Mouse (Mus musculus): ENCODE results near the gene Podxl2.

The Podxl2 gene

GRCm38 (mm10) chr6:88828206-88829009 is 46.4 kb downstream of the Podxl2 start:
- no peak for DNase-seq (ENCODE audit: inconsistent age in 2 of 2, low spot score in 1 of 2)

DNA sequence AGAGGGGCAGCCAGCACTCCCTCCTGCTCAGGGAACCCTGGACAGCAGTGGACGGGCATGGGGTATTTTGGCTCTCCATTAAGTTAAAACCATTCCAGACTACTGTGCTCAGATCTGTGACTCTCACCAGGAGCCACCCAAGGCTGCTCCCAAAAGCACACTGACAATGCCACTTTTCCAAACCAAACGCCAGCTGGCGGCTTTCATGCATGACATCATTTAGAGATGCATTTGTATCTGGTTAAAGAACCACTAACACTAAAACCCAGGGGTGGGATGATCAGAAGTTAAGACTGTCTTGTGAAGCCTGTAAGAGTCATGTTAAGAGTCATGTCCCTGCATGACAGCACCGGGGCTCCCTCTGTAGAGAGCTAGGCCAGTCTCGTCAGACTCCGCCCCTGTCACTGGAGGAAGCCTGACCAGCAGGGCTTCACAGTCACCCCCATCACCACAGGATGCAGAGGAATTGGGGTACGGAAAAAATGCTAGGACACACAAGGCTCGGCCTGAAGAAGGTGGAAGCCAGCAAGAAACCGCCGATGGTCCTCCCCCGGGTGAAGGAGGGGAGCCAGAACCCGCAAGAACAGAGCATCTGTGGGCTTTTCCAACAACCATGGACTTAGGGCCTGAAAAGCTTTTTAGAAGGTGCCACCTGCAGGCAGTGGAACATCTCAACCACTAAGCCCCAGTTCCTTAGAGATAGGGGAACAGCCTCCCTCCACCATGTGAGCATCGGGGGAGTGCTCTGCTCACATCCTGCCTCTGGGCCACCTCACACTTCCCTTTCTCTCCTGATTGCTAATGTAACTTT is 47.2 kb downstream of the Podxl2 start:
- no peak for DNase-seq (ENCODE audit: inconsistent age in 2 of 2, low spot score in 1 of 2)

GRCm38 (mm10) chr6:88826965-88827364 is 47.9 kb downstream of the Podxl2 start:
- no peak for DNase-seq (ENCODE audit: inconsistent age in 2 of 2, low spot score in 1 of 2)

GRCm38 (mm10) chr6:88826545-88826944 is 48.3 kb downstream of the Podxl2 start:
- peak; percentile 83 to 89 for DNase-seq (ENCODE audit: inconsistent age in 2 of 2, low spot score in 1 of 2)

DNA sequence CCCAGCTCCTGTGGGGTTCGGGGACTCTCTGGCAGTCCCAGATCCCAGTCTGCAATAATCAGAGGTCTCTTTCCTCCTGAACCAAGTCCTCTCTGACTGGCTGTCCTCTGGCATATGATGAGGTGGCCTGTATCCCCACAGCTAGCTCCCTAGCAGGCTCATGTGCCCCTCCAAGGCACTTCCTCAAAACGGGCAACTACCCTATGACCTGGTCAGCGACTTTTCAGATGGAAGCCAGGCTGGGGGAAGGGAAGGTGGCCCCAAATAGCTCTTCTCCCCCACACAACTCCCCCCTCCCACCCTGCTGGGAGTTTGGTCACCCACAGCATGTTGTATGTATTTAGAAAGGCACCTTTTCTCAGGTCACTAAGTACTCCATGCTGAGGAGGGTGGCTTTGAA is 48.8 kb downstream of the Podxl2 start:
- DNase-seq (ENCODE audit: inconsistent age in 2 of 2, low spot score in 1 of 2): no peak

- no peak for DNase-seq (ENCODE audit: inconsistent age in 2 of 2, low spot score in 1 of 2)
Observed at GRCm38 (mm10) chr6:88824183-88824582, 50.7 kb downstream of the Podxl2 start.

DNA sequence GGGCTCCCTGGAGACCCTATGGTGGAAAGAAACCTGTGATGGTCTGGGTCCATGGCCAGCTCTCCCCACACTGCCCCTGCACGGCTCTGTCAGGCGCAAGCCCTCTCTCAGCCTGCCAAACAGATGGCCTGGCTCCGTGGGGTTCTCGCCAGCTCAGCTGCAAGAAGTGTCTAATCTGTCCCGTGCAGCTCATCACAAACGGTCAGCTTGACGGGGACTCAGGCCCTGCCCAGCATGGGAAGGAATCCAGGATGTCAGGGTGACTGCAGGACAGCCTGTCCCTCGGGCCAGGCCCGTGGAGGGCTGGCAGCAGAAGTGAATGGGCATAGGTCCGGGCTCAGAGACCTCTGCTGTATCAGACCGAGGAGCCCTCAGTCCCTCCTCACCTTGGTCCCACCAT is 52.9 kb downstream of the Podxl2 start:
- DNase-seq (ENCODE audit: inconsistent age in 2 of 2, low spot score in 1 of 2): peak; percentile 76 to 88

GRCm38 (mm10) chr6:88821294-88821693 is 53.5 kb downstream of the Podxl2 start:
- peak in 1 of 2 experiments; percentile 51 for DNase-seq (ENCODE audit: inconsistent age in 2 of 2, low spot score in 1 of 2)

DNA sequence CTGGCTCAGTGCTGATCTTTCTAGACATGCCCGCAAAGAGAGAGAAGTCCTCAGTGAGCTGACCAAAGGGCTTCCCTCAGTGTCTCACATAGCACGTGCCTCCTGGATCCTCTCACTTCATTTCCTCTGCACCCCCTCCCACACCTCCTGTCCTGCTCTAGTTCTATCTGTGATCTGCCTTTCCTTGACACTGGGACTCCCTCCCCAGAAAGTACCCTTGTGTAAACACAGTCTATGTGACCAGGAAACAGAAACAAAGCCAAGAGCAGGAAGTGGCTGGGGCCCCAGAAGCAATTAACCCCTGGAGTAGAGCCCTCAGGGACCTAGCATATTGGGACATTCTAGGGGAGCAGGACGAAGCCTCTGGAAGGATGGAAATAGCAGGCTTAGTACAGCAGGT is 54.0 kb downstream of the Podxl2 start:
- peak in 1 of 2 experiments; percentile 48 for DNase-seq (ENCODE audit: inconsistent age in 2 of 2, low spot score in 1 of 2)

DNA sequence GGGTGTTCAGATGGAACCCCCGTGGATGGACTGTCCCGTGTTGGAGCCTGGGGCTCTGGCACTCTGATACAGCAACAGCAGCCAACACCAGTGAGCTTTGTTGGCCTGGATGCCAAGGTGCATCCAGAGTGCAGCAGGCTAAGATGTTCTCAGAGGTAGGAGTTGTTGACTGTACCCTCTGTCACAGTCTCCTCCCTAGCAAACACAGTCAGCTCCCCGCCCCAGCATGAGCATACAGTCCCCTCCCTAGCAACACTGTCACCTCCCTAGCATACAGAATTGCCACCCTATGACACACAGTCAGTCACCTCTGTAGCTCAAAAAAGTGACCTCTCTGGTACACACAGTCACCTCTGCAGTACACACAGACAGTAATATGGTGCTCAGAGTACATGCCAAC is 57.9 kb downstream of the Podxl2 start:
- DNase-seq (ENCODE audit: inconsistent age in 2 of 2, low spot score in 1 of 2): no peak

DNA sequence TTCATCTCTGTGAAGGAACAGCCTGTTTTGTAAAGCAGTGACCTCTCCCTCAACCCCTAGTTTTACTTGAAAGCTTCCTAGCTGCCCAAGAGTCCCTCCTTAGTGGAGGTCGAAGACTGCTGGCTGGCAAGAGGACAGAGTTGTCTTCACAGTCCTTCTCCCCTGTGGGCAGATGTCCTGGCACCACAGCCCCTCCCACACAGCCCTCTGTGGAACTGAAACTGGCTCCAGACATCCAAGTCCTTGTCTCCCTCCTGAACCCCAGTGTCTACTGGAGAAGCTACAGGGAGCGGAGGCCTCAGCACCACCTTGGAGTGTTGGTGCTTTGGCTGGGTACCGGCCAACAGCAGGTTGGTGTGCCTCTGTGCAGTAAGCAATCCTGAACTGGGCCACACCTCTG is 59.4 kb downstream of the Podxl2 start:
- no peak for DNase-seq (ENCODE audit: inconsistent age in 2 of 2, low spot score in 1 of 2)

- DNase-seq (ENCODE audit: inconsistent age in 2 of 2, low spot score in 1 of 2): no peak
Observed at GRCm38 (mm10) chr6:88815036-88815435, 59.8 kb downstream of the Podxl2 start.

DNA sequence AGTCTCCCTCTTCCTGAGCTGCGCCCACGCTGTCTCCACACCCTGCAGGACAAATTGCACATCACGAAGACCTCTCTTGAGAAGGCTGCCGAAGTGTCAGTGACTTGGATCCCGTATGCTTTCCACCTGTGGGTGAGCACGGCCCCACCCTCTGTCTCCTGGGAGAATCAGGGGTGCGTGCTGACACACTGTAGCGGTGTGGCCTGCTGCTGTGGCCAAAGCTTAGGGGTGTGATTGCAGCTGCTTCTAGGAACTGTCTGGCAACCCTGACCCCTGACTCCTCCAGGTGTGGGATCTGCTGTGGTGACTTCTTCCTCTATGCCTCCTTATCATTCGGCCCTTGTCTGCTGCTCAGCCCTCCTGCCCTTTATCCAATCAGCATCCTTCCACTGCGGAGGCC is 61.0 kb downstream of the Podxl2 start:
- DNase-seq (ENCODE audit: inconsistent age in 2 of 2, low spot score in 1 of 2): no peak

DNA sequence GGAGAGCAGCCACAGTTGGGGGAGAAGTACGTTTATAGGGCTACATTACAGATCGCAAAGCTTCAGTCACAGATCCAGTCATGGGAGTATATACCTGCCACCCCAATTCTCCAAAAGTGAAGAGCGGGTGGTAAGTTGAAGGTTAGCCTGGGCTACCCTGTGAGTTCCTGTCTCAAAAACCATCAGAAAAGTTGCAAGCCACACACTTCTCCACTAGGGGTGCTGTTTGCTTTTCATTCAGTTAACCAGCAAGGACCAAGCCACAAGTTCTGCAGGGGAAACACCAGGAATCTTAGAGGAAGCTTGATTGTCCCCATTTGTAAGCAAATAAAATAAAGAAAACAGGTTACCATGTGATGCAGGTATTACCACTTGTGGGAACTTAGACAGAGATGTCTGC is 62.0 kb downstream of the Podxl2 start:
- peak in 1 of 2 experiments; percentile 78 for DNase-seq (ENCODE audit: inconsistent age in 2 of 2, low spot score in 1 of 2)

DNA sequence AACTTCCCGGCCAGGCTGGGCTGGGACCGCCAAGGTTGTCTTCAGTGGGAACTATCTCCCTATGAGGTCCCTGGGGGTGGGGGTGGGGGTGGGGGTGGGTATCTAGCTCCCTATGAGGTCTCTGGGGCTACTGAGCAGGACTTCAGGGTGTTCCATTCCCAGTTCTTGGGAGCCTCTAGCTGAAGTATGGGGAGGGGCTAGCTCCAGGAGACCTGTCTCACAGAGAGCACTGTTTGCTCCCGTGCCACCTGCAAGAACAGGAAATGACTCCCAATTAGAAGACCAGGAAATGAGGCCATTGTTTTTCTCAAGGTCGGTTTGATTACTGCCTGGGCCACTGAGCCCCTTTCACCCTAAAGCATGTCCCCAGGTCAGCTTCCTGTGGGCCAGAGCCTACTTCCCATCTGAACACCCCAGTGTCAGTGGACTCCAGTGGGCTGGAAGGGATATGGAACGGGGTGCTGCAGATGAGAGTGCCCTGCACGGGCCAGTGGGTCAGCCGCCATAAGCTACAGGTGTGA is 62.9 kb downstream of the Podxl2 start:
- DNase-seq (ENCODE audit: inconsistent age in 2 of 2, low spot score in 1 of 2): no peak

- no peak for DNase-seq (ENCODE audit: inconsistent age in 2 of 2, low spot score in 1 of 2)
Observed at GRCm38 (mm10) chr6:88811396-88811795, 63.4 kb downstream of the Podxl2 start.

GRCm38 (mm10) chr6:88810291-88810690 is 64.6 kb downstream of the Podxl2 start:
- DNase-seq (ENCODE audit: inconsistent age in 2 of 2, low spot score in 1 of 2): no peak

DNA sequence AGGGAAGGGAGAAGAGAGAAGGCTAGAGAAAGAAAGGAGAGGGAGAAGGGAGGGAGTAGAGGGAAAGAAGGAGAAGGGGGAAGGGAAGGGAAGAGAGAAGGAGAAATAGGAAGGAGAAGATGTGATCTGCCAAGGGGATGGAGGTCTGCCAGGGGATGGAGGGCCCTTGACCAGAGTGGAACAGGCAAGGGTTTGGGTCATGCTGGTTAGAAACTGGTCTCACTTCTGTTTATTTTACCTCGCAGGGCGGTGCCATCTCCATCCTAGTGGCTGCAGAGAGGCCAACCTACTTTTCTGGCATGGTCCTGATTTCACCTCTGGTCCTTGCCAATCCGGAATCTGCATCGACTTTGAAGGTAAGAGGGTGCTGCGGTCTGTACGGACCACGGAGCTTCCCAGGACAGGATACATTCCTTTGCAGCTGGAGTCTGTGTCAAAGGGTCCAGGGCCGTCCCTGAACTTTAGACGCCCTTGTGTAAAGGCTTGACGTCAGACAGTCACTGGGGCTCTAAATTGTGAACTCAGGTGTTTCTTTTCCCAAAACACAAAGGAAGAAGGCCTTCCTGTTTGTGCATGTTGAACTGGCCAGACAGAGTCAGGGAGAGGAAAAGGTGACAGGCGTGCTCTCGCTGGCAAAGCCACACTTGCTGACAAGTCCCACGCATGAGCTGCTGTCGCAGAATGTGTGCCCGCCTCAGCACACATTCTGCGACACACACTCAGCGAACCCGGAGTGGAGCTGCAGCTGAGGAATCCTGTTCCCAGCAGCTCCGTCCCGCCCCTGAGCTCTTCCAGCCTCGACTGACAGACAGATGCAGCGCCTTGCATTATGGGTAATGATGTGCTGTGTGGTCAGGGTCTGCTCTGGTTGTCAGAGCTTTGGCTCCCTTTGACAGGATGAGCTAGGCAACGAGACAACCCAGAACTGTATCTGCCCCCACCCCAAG is 65.5 kb downstream of the Podxl2 start:
- DNase-seq (ENCODE audit: inconsistent age in 2 of 2, low spot score in 1 of 2): peak in 1 of 2 experiments; percentile 24

GRCm38 (mm10) chr6:88804966-88805577 is 69.8 kb downstream of the Podxl2 start:
- DNase-seq (ENCODE audit: inconsistent age in 2 of 2, low spot score in 1 of 2): peak; percentile 76 to 88

GRCm38 (mm10) chr6:88803957-88804695 is 70.7 kb downstream of the Podxl2 start:
- DNase-seq (ENCODE audit: inconsistent age in 2 of 2, low spot score in 1 of 2): peak in 1 of 2 experiments; percentile 60
